Mouse (Mus musculus) MEL-GATA-1-ER (cell line): ENCODE results near the gene Mgp.

Source experiments
- DNase-seq: peaks from one replicate; pipeline ENCODE4 v3.0.0-alpha.2; 2012; ENCODE audit warnings: low read depth; ENCODE audit errors: extremely low read depth

Gene Mgp

GRCm38 (mm10) chr6:136852762-136853161 is 22.9 kb downstream of the Mgp start:
- no peak for DNase-seq

GRCm38 (mm10) chr6:136852348-136852747 is 23.3 kb downstream of the Mgp start:
- DNase-seq: no peak

GRCm38 (mm10) chr6:136850267-136850666 is 25.4 kb downstream of the Mgp start:
- DNase-seq: no peak

- no peak for DNase-seq
Observed at GRCm38 (mm10) chr6:136848971-136849370, 26.7 kb downstream of the Mgp start.

- DNase-seq: no peak
Observed at GRCm38 (mm10) chr6:136848399-136848798, 27.2 kb downstream of the Mgp start.

- no peak for DNase-seq
Observed at GRCm38 (mm10) chr6:136847790-136848189, 27.8 kb downstream of the Mgp start.

GRCm38 (mm10) chr6:136847267-136847666 is 28.4 kb downstream of the Mgp start:
- no peak for DNase-seq

- no peak for DNase-seq
Observed at GRCm38 (mm10) chr6:136845706-136846480, 29.7 kb downstream of the Mgp start.

GRCm38 (mm10) chr6:136844903-136845302 is 30.7 kb downstream of the Mgp start:
- DNase-seq: no peak

GRCm38 (mm10) chr6:136837323-136837722 is 38.3 kb downstream of the Mgp start:
- DNase-seq: no peak

- DNase-seq: no peak
Observed at GRCm38 (mm10) chr6:136835352-136835751, 40.3 kb downstream of the Mgp start, which contains the start of gene Smco3. Smco3 (minus strand) TSS chr6:136835452.

GRCm38 (mm10) chr6:136831712-136832111 is 43.9 kb downstream of the Mgp start:
- DNase-seq: no peak

GRCm38 (mm10) chr6:136828681-136829080 is 46.9 kb downstream of the Mgp start:
- DNase-seq: no peak

GRCm38 (mm10) chr6:136827881-136828561 is 47.6 kb downstream of the Mgp start, which contains the start of gene Wbp11:
Wbp11 (minus strand) TSS chr6:136828233.
- peak; percentile 99 for DNase-seq

- DNase-seq: no peak
Observed at GRCm38 (mm10) chr6:136827516-136827880, 48.1 kb downstream of the Mgp start, which contains the start of gene BC049715. BC049715 (plus strand) TSS chr6:136827626.

GRCm38 (mm10) chr6:136827116-136827515 is 48.5 kb downstream of the Mgp start:
- DNase-seq: no peak

- no peak for DNase-seq
Observed at GRCm38 (mm10) chr6:136824987-136825386, 50.6 kb downstream of the Mgp start.
